Comparison of ENCODE assay signal across 28 mouse cellular contexts in the genomic region with DNA sequence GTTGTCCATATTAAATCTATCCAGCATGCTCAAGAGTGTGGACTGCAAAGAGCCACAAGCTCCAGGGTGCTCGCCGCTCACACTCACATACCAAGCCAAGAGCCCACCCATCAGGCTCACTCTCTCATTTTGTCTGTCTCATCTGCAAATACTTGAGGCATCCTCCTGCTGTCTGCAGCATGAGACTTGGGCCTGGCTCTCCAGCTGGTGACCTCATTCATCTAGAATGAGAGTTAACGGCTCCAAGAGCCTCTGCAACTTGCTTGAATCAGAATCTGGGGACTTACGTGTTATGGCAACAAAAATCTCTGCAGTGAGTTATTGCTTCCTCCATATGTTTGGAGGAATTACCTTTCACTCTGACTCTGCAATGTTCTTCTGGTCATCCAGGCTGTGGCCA. TPM values are rescaled to one million over a fixed set of nuclear protein-coding genes. Genes with fewer than 3 reads are reported as not detected.
A peak's percentile ranks its signal among the peaks of the same experiment; 100 is the strongest.
DNase-seq lines count a peak whose midpoint lies in the region; ATAC-seq and TF ChIP-seq lines count a peak whose summit lies in the region.
"Had no signal": no experiment of that assay in that cellular context is flagged by ENCODE, and none has a peak within 500 bp of the region (broad histone marks: within the 10 kb centered on the region; RNA-seq: fewer than 3 reads in every experiment).

No protein-coding gene starts in this region.

- no peak overlapping the region for H3K9ac ChIP-seq in forebrain, embryonic 13.5 days
- no peak overlapping the region for H3K9ac ChIP-seq in intestine, embryonic 14.5 days (ENCODE audit: low read length)
- H3K9ac ChIP-seq in intestine, postnatal 0 days (ENCODE audit: low read depth, low read length), result no peak overlapping the region
- no peak overlapping the region for H3K9ac ChIP-seq in forebrain, postnatal 0 days
- no peak overlapping the region for H3K9ac ChIP-seq in stomach, embryonic 15.5 days
- H3K9ac ChIP-seq: heart, embryonic 13.5 days; hindbrain, embryonic 12.5 days; limb, embryonic 12.5 days; liver, embryonic 13.5 days; midbrain, embryonic 13.5 days; neural tube, embryonic 13.5 days had no signal

- H3K4me1 ChIP-seq in forebrain, embryonic 13.5 days, result 0 out of 2 replicates have a peak, but pooled peaks cover 13% of the 10 kb centered on the region
- peaks cover 7% of the 10 kb centered on the region; the same call in 1 of the 2 replicates for H3K4me1 ChIP-seq in forebrain, embryonic 10.5 days
- H3K4me1 ChIP-seq in intestine, embryonic 14.5 days (replicated peaks; ENCODE audit: control insufficient read depth, insufficient read depth, low read length), result peaks cover 18% of the 10 kb centered on the region; the same call in 1 of the 2 replicates
- no peaks in the 10 kb centered on the region for H3K4me1 ChIP-seq in intestine, postnatal 0 days (replicated peaks; ENCODE audit: control insufficient read depth, insufficient read depth, low read length)
- 0 out of 2 replicates have a peak, but pooled peaks cover 3% of the 10 kb centered on the region for H3K4me1 ChIP-seq in forebrain, postnatal 0 days (ENCODE audit: insufficient read depth)
- peaks cover 6% of the 10 kb centered on the region; the same call in 1 of the 2 replicates for H3K4me1 ChIP-seq in stomach, embryonic 15.5 days
- H3K4me1 ChIP-seq: hindbrain, embryonic 12.5 days; liver, embryonic 13.5 days; megakaryocyte, embryonic 14.5 days; neural tube, embryonic 13.5 days had no signal

- H3K36me3 ChIP-seq in forebrain, embryonic 13.5 days (ENCODE audit: poor library complexity, severe bottlenecking), result no peaks in the 10 kb centered on the region
- no peaks in the 10 kb centered on the region for H3K36me3 ChIP-seq in forebrain, embryonic 10.5 days (replicated peaks)
- no peaks in the 10 kb centered on the region for H3K36me3 ChIP-seq in intestine, embryonic 14.5 days (ENCODE audit: control insufficient read depth, insufficient read depth, low read length)
- no peaks in the 10 kb centered on the region for H3K36me3 ChIP-seq in intestine, postnatal 0 days (ENCODE audit: control insufficient read depth, insufficient read depth)
- H3K36me3 ChIP-seq in forebrain, postnatal 0 days (ENCODE audit: insufficient read depth), result no peaks in the 10 kb centered on the region
- no peaks in the 10 kb centered on the region for H3K36me3 ChIP-seq in stomach, embryonic 15.5 days
- H3K36me3 ChIP-seq: heart, embryonic 13.5 days; hindbrain, embryonic 12.5 days; limb, embryonic 12.5 days; liver, embryonic 13.5 days; midbrain, embryonic 13.5 days; neural tube, embryonic 13.5 days had no signal

- H3K4me3 ChIP-seq in forebrain, embryonic 13.5 days, result no peak overlapping the region
- H3K4me3 ChIP-seq in forebrain, embryonic 10.5 days, result no peak overlapping the region
- no peak overlapping the region for H3K4me3 ChIP-seq in intestine, embryonic 14.5 days (ENCODE audit: low read depth, low read length)
- H3K4me3 ChIP-seq in intestine, postnatal 0 days (ENCODE audit: low read depth, low read length), result no peak overlapping the region
- H3K4me3 ChIP-seq in forebrain, postnatal 0 days (ENCODE audit: low read depth, low read length), result no peak overlapping the region
- H3K4me3 ChIP-seq in stomach, embryonic 15.5 days (replicated peaks), result no peak overlapping the region
- H3K4me3 ChIP-seq in left cerebral cortex, adult 2 months, result no peak overlapping the region
- H3K4me3 ChIP-seq: heart, adult 2 months; heart, embryonic 13.5 days; hindbrain, embryonic 12.5 days; layer of hippocampus, adult 2 months; limb, embryonic 12.5 days; liver, embryonic 13.5 days; megakaryocyte, embryonic 14.5 days; midbrain, embryonic 13.5 days; neural tube, embryonic 13.5 days had no signal

- no peak overlapping the region for H3K27ac ChIP-seq in forebrain, embryonic 13.5 days
- H3K27ac ChIP-seq in forebrain, embryonic 10.5 days, result no peak overlapping the region
- H3K27ac ChIP-seq in intestine, embryonic 14.5 days (ENCODE audit: low read depth), result peak overlapping the region; percentile 48; the same call in 1 of the 2 replicates
- H3K27ac ChIP-seq in intestine, postnatal 0 days (ENCODE audit: low read depth, low read length), result no peak overlapping the region
- H3K27ac ChIP-seq in forebrain, postnatal 0 days (ENCODE audit: low read depth, low read length), result no peak overlapping the region
- peak overlapping the region; percentile 46; the same call in 1 of the 2 replicates for H3K27ac ChIP-seq in stomach, embryonic 15.5 days
- H3K27ac ChIP-seq in left cerebral cortex, adult 2 months, result no peak overlapping the region
- H3K27ac ChIP-seq: heart, adult 2 months; heart, embryonic 13.5 days; hindbrain, embryonic 12.5 days; layer of hippocampus, adult 2 months; limb, embryonic 12.5 days; liver, embryonic 13.5 days; midbrain, embryonic 13.5 days; neural tube, embryonic 13.5 days had no signal

- intact Hi-C loops in left cerebral cortex, adult 2 months (cut with DNase I), result loop anchor here (2.0 kb wide), 1 partner anchor 152 kb away; no protein-coding TSS in a partner anchor

- H3K4me2 ChIP-seq in forebrain, embryonic 13.5 days, result no peak overlapping the region
- no peak overlapping the region for H3K4me2 ChIP-seq in intestine, embryonic 14.5 days (ENCODE audit: low read length)
- no peak overlapping the region for H3K4me2 ChIP-seq in intestine, postnatal 0 days (replicated peaks; ENCODE audit: low read depth)
- H3K4me2 ChIP-seq in forebrain, postnatal 0 days (ENCODE audit: low read depth), result no peak overlapping the region
- no peak overlapping the region for H3K4me2 ChIP-seq in stomach, embryonic 15.5 days
- H3K4me2 ChIP-seq: heart, embryonic 13.5 days; hindbrain, embryonic 12.5 days; limb, embryonic 12.5 days; liver, embryonic 13.5 days; midbrain, embryonic 13.5 days; neural tube, embryonic 13.5 days had no signal

- no peaks in the 10 kb centered on the region for H3K9me3 ChIP-seq in forebrain, embryonic 13.5 days (replicated peaks)
- no peaks in the 10 kb centered on the region for H3K9me3 ChIP-seq in forebrain, embryonic 10.5 days
- no peaks in the 10 kb centered on the region for H3K9me3 ChIP-seq in intestine, embryonic 14.5 days (ENCODE audit: control insufficient read depth, low read length)
- H3K9me3 ChIP-seq in intestine, postnatal 0 days (ENCODE audit: control insufficient read depth), result no peaks in the 10 kb centered on the region
- no peaks in the 10 kb centered on the region for H3K9me3 ChIP-seq in forebrain, postnatal 0 days (ENCODE audit: low read length)
- H3K9me3 ChIP-seq in stomach, embryonic 15.5 days, result no peaks in the 10 kb centered on the region
- H3K9me3 ChIP-seq: heart, embryonic 13.5 days; hindbrain, embryonic 12.5 days; limb, embryonic 12.5 days; midbrain, embryonic 13.5 days; neural tube, embryonic 13.5 days had no signal

- ATAC-seq in forebrain, embryonic 13.5 days, result 0 out of 2 replicates have a peak, but pooled peaks have one; percentile 16
- no peak for ATAC-seq in intestine, embryonic 14.5 days (replicated peaks; ENCODE audit: low FRiP score, low TSS enrichment, low read depth)
- no peak for ATAC-seq in intestine, postnatal 0 days
- ATAC-seq in forebrain, postnatal 0 days, result peak; percentile 76
- ATAC-seq in stomach, embryonic 15.5 days (ENCODE audit: insufficient read depth, low FRiP score, low read depth), result peak; percentile 25; the same call in 1 of the 2 replicates
- ATAC-seq: midbrain, embryonic 13.5 days had no signal

- TF ChIP-seq CTCF in intestine, postnatal 0 days (IDR thresholded peaks at IDR 0.05; ENCODE audit: low read depth), result no peak
- no peak for TF ChIP-seq CTCF in forebrain, postnatal 0 days (IDR thresholded peaks at IDR 0.05; ENCODE audit: low read depth)
- no peak for TF ChIP-seq CTCF in left cerebral cortex, adult 2 months (IDR thresholded peaks at IDR 0.05)

- no peak for DNase-seq in forebrain, embryonic 10.5 days (ENCODE audit: extremely low spot score, low spot score)
- no peak for DNase-seq in intestine, embryonic 14.5 days (ENCODE audit: low spot score)
- no peak for DNase-seq in forebrain, postnatal 0 days
- no peak for DNase-seq in left cerebral cortex, adult 2 months (ENCODE audit: extremely low spot score in 1 of 2, low spot score in 2 of 2)
- DNase-seq in layer of hippocampus, adult 11-12 months (ENCODE audit: low spot score), result no peak
- DNase-seq: adrenal gland, postnatal 25 days; cerebellum, adult 9-10 months; gastrocnemius, postnatal 36 days; heart, adult 2 months; heart, postnatal 14 days; kidney, adult 8-10 months; kidney, postnatal 14 days; liver, embryonic 13.5 days; lung, adult 2 months; retina, postnatal 1 day; right cerebral cortex, postnatal 4 days; thymus, postnatal 14 days had no signal

- H3K27me3 ChIP-seq in forebrain, embryonic 13.5 days, result no peaks in the 10 kb centered on the region
- H3K27me3 ChIP-seq in forebrain, embryonic 10.5 days (ENCODE audit: poor library complexity, severe bottlenecking), result no peaks in the 10 kb centered on the region
- no peaks in the 10 kb centered on the region for H3K27me3 ChIP-seq in intestine, embryonic 14.5 days (replicated peaks; ENCODE audit: control insufficient read depth, insufficient read depth, low read length)
- no peaks in the 10 kb centered on the region; the same call in 1 of the 2 replicates for H3K27me3 ChIP-seq in intestine, postnatal 0 days (replicated peaks; ENCODE audit: control insufficient read depth, insufficient read depth, low read length)
- H3K27me3 ChIP-seq in forebrain, postnatal 0 days (ENCODE audit: insufficient read depth, low read length), result no peaks in the 10 kb centered on the region
- no peaks in the 10 kb centered on the region for H3K27me3 ChIP-seq in stomach, embryonic 15.5 days (replicated peaks)
- H3K27me3 ChIP-seq: heart, embryonic 13.5 days; hindbrain, embryonic 12.5 days; limb, embryonic 12.5 days; liver, embryonic 13.5 days; megakaryocyte, embryonic 14.5 days; midbrain, embryonic 13.5 days; neural tube, embryonic 13.5 days had no signal

- WGBS in forebrain, embryonic 13.5 days, result 80% methylated on average over 4 of the region's 4 CpGs
- 88% methylated on average over 4 of the region's 4 CpGs for WGBS in forebrain, embryonic 10.5 days
- WGBS in intestine, embryonic 14.5 days, result 30% methylated on average over 4 of the region's 4 CpGs
- WGBS in intestine, postnatal 0 days, result 64% methylated on average over 4 of the region's 4 CpGs
- WGBS in forebrain, postnatal 0 days, result 62% methylated on average over 4 of the region's 4 CpGs
- WGBS in stomach, embryonic 15.5 days, result 41% methylated on average over 4 of the region's 4 CpGs

RNA-seq across cellular contexts. Expression of a gene that starts 51.7 kb away (rescaled TPM):
- 30.3 and 43.6 TPM in 2 replicates for polyA plus RNA-seq in forebrain, embryonic 13.5 days (2015; fragmentation: Nextera tagmentation; extraction: Ambion mirVana)
- 16.0 and 17.0 TPM in 2 replicates for polyA plus RNA-seq in forebrain, embryonic 10.5 days (2016; fragmentation: Nextera tagmentation; extraction: Ambion mirVana)
- 1.4 and 1.8 TPM in 2 replicates for polyA plus RNA-seq in intestine, embryonic 14.5 days (2014; fragmentation: Nextera tagmentation; extraction: Ambion mirVana)
- polyA plus RNA-seq in intestine, postnatal 0 days (2015; fragmentation: Nextera tagmentation; extraction: Ambion mirVana), result 2.4 and 3.0 TPM in 2 replicates
- total RNA-seq in forebrain, postnatal 0 days (2014; rRNA removed), result 47.9 and 84.0 TPM in 2 replicates
- 44.0 and 58.9 TPM in 2 replicates for polyA plus RNA-seq in forebrain, postnatal 0 days (2015; fragmentation: Nextera tagmentation; extraction: Ambion mirVana)
- 3.6 and 3.7 TPM in 2 replicates for polyA plus RNA-seq in stomach, embryonic 15.5 days (2015; fragmentation: Nextera tagmentation; extraction: Ambion mirVana)
- 10 to 100 TPM; 24.4 to 30.6 TPM for total RNA-seq in left cerebral cortex, adult 2 months (2021)
- total RNA-seq: common myeloid progenitor, adult 5-6 weeks had no signal

Comparison
In these comparisons a context has a peak if more than half of its experiments do, and no peak if none do; other contexts are left out.
1. H3K27ac ChIP-seq: peak in intestine, embryonic 14.5 days (single experiment) and stomach, embryonic 15.5 days (single experiment); none in forebrain, embryonic 13.5 days (single experiment), forebrain, embryonic 10.5 days (single experiment), intestine, postnatal 0 days (single experiment), forebrain, postnatal 0 days (single experiment) and left cerebral cortex, adult 2 months (single experiment).
2. ATAC-seq: peak in forebrain, embryonic 13.5 days (single experiment), forebrain, postnatal 0 days (single experiment) and stomach, embryonic 15.5 days (single experiment); none in intestine, embryonic 14.5 days (single experiment) and intestine, postnatal 0 days (single experiment).